Mouse (Mus musculus) kidney, postnatal 10 days (tissue): Measurements from ENCODE around the gene Eefsec.
A peak's percentile ranks its signal among the peaks of the same experiment; 100 is the strongest.

Source experiments
- DNase-seq: peaks from one replicate; pipeline ENCODE4 v3.0.0; 2021; ENCODE audit warnings: mixed read lengths

Eefsec gene

GRCm38 (mm10) chr6:88340761-88341160 lies 105.6 kb downstream of the Eefsec start:
- no peak for DNase-seq

- DNase-seq, result no peak
Measured at GRCm38 (mm10) chr6:88329336-88329735, 117.0 kb downstream of the Eefsec start.

DNA sequence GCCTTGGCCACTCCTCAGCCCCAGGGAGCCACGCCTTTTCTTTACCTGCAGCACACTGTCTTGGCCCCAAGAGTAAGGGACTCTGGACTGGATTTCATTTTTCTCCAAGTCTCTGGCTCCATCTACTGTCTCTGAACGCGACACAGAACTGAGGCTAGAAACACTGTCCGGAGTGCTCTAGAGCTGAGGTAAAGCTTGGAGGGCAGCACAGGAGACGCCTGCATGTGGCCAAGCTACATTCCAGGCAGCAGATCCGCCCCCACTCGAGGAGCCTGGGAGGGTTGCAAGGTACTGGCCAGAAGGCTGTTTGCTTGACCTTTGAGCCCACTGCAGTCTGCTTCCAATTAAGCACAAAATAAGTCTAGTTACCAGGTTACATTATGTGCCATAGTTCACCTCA lies 124.5 kb downstream of the Eefsec start:
- DNase-seq, result peak; percentile 81

DNA sequence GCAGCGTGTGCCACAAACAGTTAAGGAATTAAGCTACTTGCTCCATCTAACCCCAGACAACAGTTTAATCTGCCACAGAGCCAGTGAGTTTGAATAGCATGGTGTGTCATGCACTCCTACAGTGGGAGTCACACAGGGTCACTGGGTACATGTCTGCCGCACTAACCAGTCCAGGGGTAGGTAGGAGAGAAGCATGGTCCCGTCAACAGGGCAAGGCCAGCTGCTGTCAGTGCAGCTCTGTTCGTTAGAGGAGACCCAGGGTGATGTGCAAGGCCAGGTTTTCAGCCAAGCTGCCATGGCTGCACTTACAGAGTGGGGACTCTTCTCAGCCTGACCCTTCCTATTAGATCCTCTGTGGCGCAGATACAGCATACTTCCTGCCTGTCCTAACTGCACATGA lies 125.1 kb downstream of the Eefsec start:
- no peak for DNase-seq

DNA sequence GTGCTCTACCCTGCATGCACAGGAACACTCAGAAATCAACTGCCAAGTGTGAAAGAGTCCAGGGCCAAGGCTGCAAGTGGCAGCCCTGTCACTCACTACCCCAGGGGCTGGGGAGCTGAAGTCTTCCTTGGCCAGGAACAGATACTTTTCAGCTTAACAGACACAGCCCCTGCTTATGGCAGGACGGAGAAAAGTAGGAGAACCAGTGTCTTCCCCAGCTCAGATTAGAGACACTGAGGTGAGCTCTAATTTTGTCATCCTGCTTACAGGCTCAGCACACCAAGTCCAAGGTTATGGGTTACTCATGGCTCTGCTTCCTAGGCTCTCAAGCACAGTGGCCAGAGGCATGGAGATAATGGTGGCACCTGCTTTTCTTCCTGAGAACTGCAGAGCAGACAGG lies 126.6 kb downstream of the Eefsec start:
- DNase-seq, result no peak

DNA sequence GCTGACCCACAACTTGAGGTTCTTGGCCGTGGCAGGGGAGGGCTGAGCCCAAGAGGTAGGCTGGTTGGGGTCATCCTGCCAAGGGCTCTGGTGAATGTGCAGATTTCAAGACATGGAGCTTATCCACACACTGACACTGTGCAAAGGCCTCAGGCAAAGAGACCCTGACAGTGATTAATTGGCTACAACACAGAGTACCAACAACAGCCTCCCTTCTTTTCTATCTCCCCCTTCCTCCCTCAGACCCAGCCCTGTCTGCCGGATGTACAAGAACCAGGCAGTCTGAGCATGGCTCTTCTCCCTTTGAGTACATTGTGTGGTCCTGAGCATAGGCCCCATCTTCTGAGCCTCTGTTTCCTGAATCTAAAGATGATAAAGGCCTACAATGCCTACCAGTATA lies 131.0 kb downstream of the Eefsec start:
- no peak for DNase-seq

GRCm38 (mm10) chr6:88313937-88314336 lies 132.4 kb downstream of the Eefsec start:
- DNase-seq, result no peak

GRCm38 (mm10) chr6:88311593-88311992 lies 134.7 kb downstream of the Eefsec start:
- DNase-seq, result no peak

GRCm38 (mm10) chr6:88306100-88306746 lies 140.1 kb downstream of the Eefsec start:
- no peak for DNase-seq

DNA sequence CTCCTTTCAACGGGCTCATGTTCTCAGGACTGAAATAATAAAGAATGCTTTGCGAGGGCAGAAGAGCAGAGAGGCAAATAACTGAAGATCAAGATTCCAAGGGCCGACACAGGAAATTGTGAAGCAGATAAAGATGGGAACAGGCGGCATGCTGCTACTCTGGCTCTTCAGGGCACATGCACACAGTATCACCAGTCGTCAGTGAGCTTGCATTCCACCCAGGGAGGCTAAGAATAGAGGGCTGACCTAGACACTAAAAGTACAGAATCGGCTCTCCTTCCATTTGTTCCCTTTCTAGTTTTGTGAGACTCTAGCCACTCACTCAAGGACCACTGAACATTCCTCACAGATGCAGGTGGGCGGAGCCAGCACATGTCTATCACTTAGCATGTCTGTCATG lies 145.1 kb downstream of the Eefsec start:
- DNase-seq, result no peak

- DNase-seq, result no peak
Measured at GRCm38 (mm10) chr6:88299491-88299890, 146.8 kb downstream of the Eefsec start.

DNA sequence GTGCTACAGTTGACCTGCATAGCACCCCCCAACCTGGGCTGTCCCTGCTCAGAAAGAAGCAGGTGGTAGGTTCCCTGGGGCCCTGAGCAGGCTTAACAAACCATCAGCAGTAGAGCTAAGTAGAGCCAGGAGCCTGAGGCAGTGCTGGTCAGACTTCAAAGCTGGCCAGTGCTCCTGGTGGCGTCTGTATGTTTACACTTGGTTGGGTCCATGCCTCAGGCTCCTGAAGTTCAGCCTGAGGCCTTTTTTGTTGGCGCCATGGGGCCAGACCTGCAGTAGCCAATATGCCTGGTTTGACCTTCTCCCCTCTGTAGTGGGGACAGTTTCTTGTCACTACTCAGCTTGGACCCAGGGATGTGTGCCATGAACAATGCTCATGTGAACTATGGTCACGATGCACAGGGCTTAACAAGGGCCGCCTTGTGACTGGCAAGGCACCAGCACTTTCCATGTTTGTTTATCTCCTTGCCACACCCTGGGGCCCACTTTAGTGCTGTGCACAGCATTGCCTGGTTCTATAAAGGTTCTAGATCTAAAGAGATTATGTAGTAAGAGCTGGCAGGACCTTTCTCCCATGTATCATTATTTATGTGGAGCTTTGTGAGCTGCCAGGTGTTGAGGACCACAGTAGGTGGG lies 153.9 kb downstream of the Eefsec start:
- no peak for DNase-seq

DNA sequence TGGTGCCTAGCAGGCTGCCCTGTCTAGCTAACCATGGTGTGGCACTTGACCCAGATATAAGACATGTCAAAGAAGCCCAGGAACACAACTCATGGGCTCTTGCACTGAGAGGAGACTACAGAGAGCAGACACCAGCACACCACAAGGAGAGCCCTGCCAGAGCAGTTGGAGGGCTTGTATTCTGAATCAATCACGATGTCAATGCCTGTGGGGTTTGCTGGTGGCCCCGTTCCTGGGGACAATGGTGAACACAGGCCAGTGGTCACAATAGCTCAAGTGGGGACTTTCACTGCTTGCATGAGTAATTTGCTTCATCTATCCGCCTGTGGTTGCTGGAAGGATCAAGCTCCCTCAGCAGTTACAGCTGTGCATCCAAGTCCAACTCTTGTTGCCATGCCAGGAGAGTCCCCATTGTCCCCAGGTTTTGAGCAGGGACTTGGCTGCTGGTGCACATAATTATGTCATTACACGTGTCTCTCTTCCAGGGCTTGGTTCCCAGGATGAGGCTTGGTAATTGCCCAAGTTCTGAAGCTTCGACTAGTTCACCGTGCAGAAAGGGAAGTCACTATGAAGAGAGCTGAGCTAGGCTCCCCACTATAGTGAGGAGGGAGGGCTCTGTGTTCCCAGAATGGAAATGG lies 156.1 kb downstream of the Eefsec start:
- DNase-seq, result no peak

GRCm38 (mm10) chr6:88278141-88278540 lies 168.2 kb downstream of the Eefsec start:
- no peak for DNase-seq

DNA sequence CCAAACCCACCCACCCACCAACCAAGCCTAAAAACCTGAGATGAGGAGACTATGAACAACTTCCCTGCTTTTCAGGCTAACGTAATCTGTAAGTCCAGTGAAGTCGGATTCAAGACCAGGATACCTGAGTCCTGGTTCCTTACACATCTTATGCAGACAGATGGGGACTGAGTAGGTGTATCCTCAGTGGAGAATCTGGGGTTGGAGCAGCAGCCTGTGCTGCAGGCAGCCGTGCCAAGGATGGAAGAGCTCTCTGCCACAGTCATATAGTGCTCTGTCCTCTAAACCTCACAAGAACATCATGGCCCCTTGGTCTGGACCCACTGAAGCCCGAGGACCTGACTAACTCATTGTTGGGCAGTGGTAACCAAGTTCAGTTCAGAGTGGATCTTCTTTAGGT lies 169.1 kb downstream of the Eefsec start:
- no peak for DNase-seq

DNA sequence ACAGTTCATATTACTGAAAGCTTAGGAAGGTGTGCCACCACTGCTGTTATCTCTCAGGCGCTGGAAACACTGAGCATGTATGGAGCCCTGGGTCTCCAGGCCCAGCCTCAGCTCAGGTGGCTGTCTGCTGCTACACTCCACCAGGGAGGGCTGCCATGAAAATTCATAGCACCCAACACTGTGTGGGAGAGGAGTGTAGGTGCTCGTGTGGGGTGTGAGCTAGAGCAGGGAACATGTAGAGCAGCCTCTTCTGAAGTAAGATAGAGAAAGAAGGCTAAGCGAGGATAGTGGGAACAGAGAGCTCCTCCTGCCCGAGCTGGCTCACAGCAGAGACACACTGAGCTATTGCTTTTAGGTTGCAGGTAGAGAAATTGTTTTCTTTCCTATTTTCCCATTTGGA lies 170.1 kb downstream of the Eefsec start:
- no peak for DNase-seq

- DNase-seq, result peak; percentile 27
Measured at GRCm38 (mm10) chr6:88274623-88275022, 171.7 kb downstream of the Eefsec start.

GRCm38 (mm10) chr6:88267970-88268369 lies 178.4 kb downstream of the Eefsec start:
- DNase-seq, result no peak

- no peak for DNase-seq
Measured at GRCm38 (mm10) chr6:88267068-88267467, 179.3 kb downstream of the Eefsec start.

GRCm38 (mm10) chr6:88266055-88266454 lies 180.3 kb downstream of the Eefsec start:
- DNase-seq, result no peak

GRCm38 (mm10) chr6:88265355-88265754 lies 181.0 kb downstream of the Eefsec start:
- no peak for DNase-seq

DNA sequence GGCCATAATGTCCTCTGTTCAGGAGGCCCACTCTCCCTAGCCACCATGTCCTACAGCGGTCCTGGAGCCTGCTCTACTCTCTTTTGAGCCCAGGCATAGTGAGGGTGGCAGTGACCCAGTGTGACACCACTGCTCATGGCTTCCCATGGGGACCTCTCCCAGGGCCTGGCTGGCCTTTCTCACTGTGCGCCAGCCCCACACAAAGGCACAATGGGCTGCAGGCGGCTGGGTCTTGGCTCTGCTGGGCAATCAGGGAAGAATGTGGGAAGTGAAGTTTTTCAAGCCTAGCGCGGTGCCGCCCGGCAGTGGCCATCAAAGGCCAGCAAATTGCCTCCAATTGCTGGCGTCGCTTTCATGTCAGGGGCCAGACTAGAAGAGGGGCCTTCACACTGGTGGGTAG lies 184.2 kb downstream of the Eefsec start:
- DNase-seq, result no peak

DNA sequence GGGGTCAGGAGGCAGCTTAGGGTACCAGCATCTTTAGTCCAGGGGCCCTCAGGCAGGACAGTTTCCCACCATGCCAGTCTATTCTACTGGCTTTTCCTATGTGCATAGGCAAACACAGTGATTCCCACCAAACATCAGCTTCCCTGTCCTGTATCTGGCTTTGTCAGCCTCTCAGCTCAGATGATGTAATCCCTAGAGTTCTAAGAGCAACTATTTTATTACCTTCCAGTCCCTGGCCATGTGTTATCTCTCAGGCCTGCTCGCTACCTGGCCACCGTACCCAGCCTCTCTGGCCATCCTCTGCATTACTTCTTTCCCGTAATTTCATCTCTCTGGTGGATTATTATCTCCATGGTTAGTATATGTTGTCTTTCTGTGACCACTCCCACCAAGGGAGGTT lies 185.7 kb downstream of the Eefsec start:
- no peak for DNase-seq

GRCm38 (mm10) chr6:88259621-88260020 lies 186.7 kb downstream of the Eefsec start:
- DNase-seq, result no peak
